Mouse (Mus musculus) MEL (cell line): ENCODE results near the gene Nans. TPM values are rescaled to one million over a fixed set of nuclear protein-coding genes. Genes with fewer than 3 reads are reported as not detected.
A peak's percentile ranks its signal among the peaks of the same experiment; 100 is the strongest.

Experiments used
- DNase-seq: peaks from one replicate; pipeline ENCODE4 v3.0.0; 2011; ENCODE audit warnings: low read depth, low spot score
- H3K27ac ChIP-seq: 2 replicates; pipeline ENCODE4 v1.5.1; 2012; ENCODE audit warnings: low read depth, mild to moderate bottlenecking, control low read depth, low read length, moderate library complexity; ENCODE audit not compliant: control insufficient read depth
- H3K27me3 ChIP-seq, 2 experiments: fragments of 150-350 bp in 1 of 2; sonication (generic) in 1 of 2; 2 replicates each; pipeline ENCODE4 v1.6.1; 2012; ENCODE audit warnings: low read length in 2 of 2, mild to moderate bottlenecking in 2 of 2, improper control_type of control experiment in 1 of 2, moderate library complexity in 1 of 2; ENCODE audit not compliant: insufficient read depth in 2 of 2, control insufficient read depth in 1 of 2
- H3K36me3 ChIP-seq, 2 experiments: 2 replicates each; pipeline ENCODE4 v1.6.1; 2012 to 2014; ENCODE audit warnings: low read length in 2 of 2, improper control_type of control experiment in 1 of 2, inconsistent platforms in 1 of 2, mild to moderate bottlenecking in 1 of 2; ENCODE audit not compliant: insufficient read depth in 2 of 2, control insufficient read depth in 1 of 2
- H3K4me1 ChIP-seq, 2 experiments: fragments of 150-350 bp in 1 of 2; sonication (generic) in 1 of 2; 2 replicates each; pipeline ENCODE4 v1.6.1; 2012; ENCODE audit warnings: low read length in 2 of 2, improper control_type of control experiment in 1 of 2, mild to moderate bottlenecking in 1 of 2; ENCODE audit not compliant: insufficient read depth in 2 of 2, control insufficient read depth in 1 of 2
- H3K4me3 ChIP-seq, 2 experiments: fragments of 150-350 bp in 1 of 2; sonication (generic) in 1 of 2; 2 replicates each; pipeline ENCODE4 v1.5.1; 2012; ENCODE audit warnings: low read depth in 2 of 2, low read length in 2 of 2, mild to moderate bottlenecking in 2 of 2, moderate library complexity in 2 of 2, control low read depth in 1 of 2, improper control_type of control experiment in 1 of 2; ENCODE audit not compliant: control insufficient read depth in 1 of 2, insufficient read depth in 1 of 2
- H3K79me2 ChIP-seq: 2 replicates; pipeline ENCODE4 v1.6.1; 2012; ENCODE audit warnings: mild to moderate bottlenecking, low read length, moderate library complexity; ENCODE audit not compliant: control insufficient read depth, poor library complexity, insufficient read depth
- H3K9ac ChIP-seq: 2 replicates; pipeline ENCODE4 v1.6.1; 2012; ENCODE audit warnings: low read depth, mild to moderate bottlenecking, control low read depth, low read length, moderate library complexity; ENCODE audit not compliant: control insufficient read depth, poor library complexity, severe bottlenecking
- H3K9me3 ChIP-seq: fragments of 150-350 bp; sonication (generic); replicated peaks from 2 replicates; pipeline ENCODE4 v1.6.1; 2012; ENCODE audit warnings: mild to moderate bottlenecking, low read length, improper control_type of control experiment, moderate library complexity; ENCODE audit not compliant: insufficient read depth
- CHD1 ChIP-seq: IDR thresholded peaks from 2 replicates; pipeline ENCODE4 v1.6.1; 2012; ENCODE audit warnings: low read depth, mild to moderate bottlenecking, inconsistent platforms, low read length, improper control_type of control experiment
- CHD2 ChIP-seq: IDR thresholded peaks from 2 replicates; pipeline ENCODE4 v1.6.1; 2011; ENCODE audit warnings: low read length, improper control_type of control experiment
- E2F4 ChIP-seq: IDR thresholded peaks from 2 replicates; pipeline ENCODE4 v1.6.1; 2011; ENCODE audit warnings: low read depth, low read length, improper control_type of control experiment, borderline replicate concordance
- JUND ChIP-seq: IDR thresholded peaks from 2 replicates; pipeline ENCODE4 v1.6.1; 2011; ENCODE audit warnings: low read depth, mild to moderate bottlenecking, improper control_type of control experiment, low read length
- KAT2A ChIP-seq: conservative IDR thresholded peaks from 2 replicates; pipeline ENCODE4 v1.6.1; 2012; ENCODE audit warnings: low read depth, low read length, improper control_type of control experiment, inconsistent platforms
- MAFK ChIP-seq: IDR thresholded peaks from 2 replicates; pipeline ENCODE4 v1.6.1; 2011; ENCODE audit warnings: low read depth, mild to moderate bottlenecking, low read length, improper control_type of control experiment, borderline replicate concordance
- MAX ChIP-seq: IDR thresholded peaks from 2 replicates; pipeline ENCODE4 v1.6.1; 2011; ENCODE audit warnings: low read length, improper control_type of control experiment
- MYC ChIP-seq: IDR thresholded peaks from 2 replicates; pipeline ENCODE4 v1.6.1; 2011; ENCODE audit warnings: low read depth, mild to moderate bottlenecking, low read length, improper control_type of control experiment, moderate library complexity
- NELFE ChIP-seq: IDR thresholded peaks from 2 replicates; pipeline ENCODE4 v1.6.1; 2011; ENCODE audit warnings: low read depth, low read length, improper control_type of control experiment
- NRF1 ChIP-seq: IDR thresholded peaks from 2 replicates; pipeline ENCODE4 v1.6.1; 2014; ENCODE audit warnings: low read depth, mild to moderate bottlenecking, inconsistent platforms, low read length, improper control_type of control experiment, moderate library complexity; ENCODE audit not compliant: poor library complexity, insufficient read depth, severe bottlenecking
- POLR2A ChIP-seq, 2 experiments: IDR thresholded peaks; 2 replicates each; pipeline ENCODE4 v1.6.1; 2011 to 2012; ENCODE audit warnings: low read length in 2 of 2, mild to moderate bottlenecking in 2 of 2, control low read depth in 1 of 2, improper control_type of control experiment in 1 of 2, low read depth in 1 of 2, moderate library complexity in 1 of 2; ENCODE audit not compliant: control insufficient read depth in 1 of 2, insufficient read depth in 1 of 2, poor library complexity in 1 of 2
- POLR2AphosphoS5 ChIP-seq: IDR thresholded peaks from 2 replicates; pipeline ENCODE4 v1.6.1; 2012; ENCODE audit warnings: low read depth, borderline replicate concordance, mild to moderate bottlenecking, inconsistent platforms, low read length, moderate library complexity, mixed read lengths
- SIN3A ChIP-seq: IDR thresholded peaks from 2 replicates; pipeline ENCODE4 v1.6.1; 2012; ENCODE audit warnings: low read length, improper control_type of control experiment, inconsistent platforms
- USF1 ChIP-seq: IDR thresholded peaks from 2 replicates; pipeline ENCODE4 v1.6.1; 2014; ENCODE audit warnings: low read depth, mild to moderate bottlenecking, inconsistent platforms, low read length, improper control_type of control experiment, moderate library complexity
- USF2 ChIP-seq, 2 experiments: IDR thresholded peaks; 2 replicates each; pipeline ENCODE4 v1.6.1; 2011 to 2012; ENCODE audit warnings: improper control_type of control experiment in 2 of 2, low read length in 2 of 2, borderline replicate concordance in 1 of 2, inconsistent platforms in 1 of 2, low read depth in 1 of 2, mild to moderate bottlenecking in 1 of 2; ENCODE audit not compliant: insufficient read depth in 1 of 2
- ZMIZ1 ChIP-seq: IDR thresholded peaks from 2 replicates; pipeline ENCODE4 v1.6.1; 2012; ENCODE audit warnings: low read depth, mild to moderate bottlenecking, inconsistent platforms, low read length, improper control_type of control experiment, moderate library complexity
- ZNF384 ChIP-seq: IDR thresholded peaks from 2 replicates; pipeline ENCODE4 v1.6.1; 2012; ENCODE audit warnings: low read depth, mild to moderate bottlenecking, inconsistent platforms, low read length, improper control_type of control experiment
- polyA plus RNA-seq, 2 experiments: library from polyadenylated mRNA; stranded (reverse) in 1 of 2; unstranded in 1 of 2; fragments of >175 nt in 1 of 2; fragments of >200 nt in 1 of 2; gene quantifications; 2 replicates each; pipeline versions ENCODE4 v1.2.1 to v1.2.4; 2012; ENCODE audit warnings: low replicate concordance in 2 of 2, low read depth in 1 of 2; ENCODE audit not compliant: insufficient read length in 2 of 2, insufficient read depth in 1 of 2, missing spikeins in 1 of 2
- total RNA-seq: library from RNA; depleted of rRNA; stranded (reverse); fragments of 300-350 nt; gene quantifications from 2 replicates; pipeline ENCODE4 v1.2.3, GENCODE M21; 2012

The Nans gene
- total and polyA plus RNA-seq, 3 experiments = 136 to 246 (median 182) TPM

GRCm38 (mm10) chr4:46452855-46453719, 36.0 kb upstream of the Nans start:
- DNase-seq = peak; percentile 52
- Histone ChIP-seq H3K4me1 (peaks cover 27 to 48% of the 10 kb centered on the region in 2 experiments), H3K9ac (peak overlapping the region; percentile 98), H3K9me3 (no peaks in the 10 kb centered on the region), H3K36me3 (peaks cover 6 to 58% of the 10 kb centered on the region in 2 experiments), H3K27me3 (no peaks in the 10 kb centered on the region), H3K27ac (peak overlapping the region; percentile 91), H3K79me2 (peaks cover 76% of the 10 kb centered on the region), H3K4me3 (peak overlapping the region; percentile 40 to 85)
- TF ChIP-seq NRF1 = no peak
- TF ChIP-seq CHD1 = 0 out of 2 replicates have a peak, but pooled peaks have one; percentile 50
- TF ChIP-seq ZMIZ1 = 0 out of 2 replicates have a peak, but pooled peaks have one; percentile 19

- H3K4me1 ChIP-seq = peaks cover 27 to 38% of the 10 kb centered on the region in 2 experiments
These were observed 34.8 kb upstream of the Nans start for GRCm38 (mm10) chr4:46454097-46454864.

More at GRCm38 (mm10) chr4:46454097-46454864, 34.8 kb upstream of the Nans start:
- peak overlapping the region; percentile 26 for H3K27ac ChIP-seq
- DNase-seq = peak; percentile 55
- H3K27me3 ChIP-seq = no peaks in the 10 kb centered on the region
- H3K9me3 ChIP-seq = no peaks in the 10 kb centered on the region
- peaks cover 10 to 56% of the 10 kb centered on the region in 2 experiments for H3K36me3 ChIP-seq
- peaks cover 87% of the 10 kb centered on the region for H3K79me2 ChIP-seq
- peak overlapping the region; percentile 98 for H3K9ac ChIP-seq
- peak overlapping the region; percentile 40 to 85 for H3K4me3 ChIP-seq
- TF ChIP-seq ZMIZ1 (peak; percentile 21; the same call in 1 of the 2 replicates), MYC (0 out of 2 replicates have a peak, but pooled peaks have one; percentile 7), POLR2AphosphoS5 (no peak), CHD1 (0 out of 2 replicates have a peak, but pooled peaks have one; percentile 28), SIN3A (peak; percentile 45; the same call in 1 of the 2 replicates), USF1 (no peak), USF2 (IDR thresholded peaks at IDR 0.05; ENCODE audit: borderline replicate concordance in 1 of 2, insufficient read depth in 1 of 2, low read depth in 1 of 2, low read length in 2 of 2) (no peak), JUND (no peak), MAX (no peak), CHD2 (no peak; the same call in 1 of the 2 replicates), NELFE (no peak), KAT2A (no peak), MAFK (peak; percentile 40; the same call in 1 of the 2 replicates), ZNF384 (peak; percentile 63), E2F4 (no peak), POLR2A (IDR thresholded peaks at IDR 0.05; ENCODE audit: control insufficient read depth in 1 of 2, insufficient read depth in 1 of 2, low read depth in 1 of 2, low read length in 2 of 2, poor library complexity in 1 of 2) (no peak)
